Mouse (Mus musculus): Measurements from ENCODE around the gene Sh3yl1.

Gene Sh3yl1

GRCm38 (mm10) chr12:30911261-30912047 is at the start of gene Sh3yl1, which contains the start of gene Acp1:
Gene Sh3yl1, plus strand, starts transcription at chr12:30911668.
Gene Acp1, minus strand, starts transcription at chr12:30911589.
- DNase-seq (ENCODE audit: low read depth, low spot score): peak; percentile 96

- DNase-seq (ENCODE audit: low read depth, low spot score): no peak
These were observed 47.1 kb upstream of the Sh3yl1 start for GRCm38 (mm10) chr12:30864347-30864746.

GRCm38 (mm10) chr12:30865781-30866180 is 45.7 kb upstream of the Sh3yl1 start:
- DNase-seq (ENCODE audit: low read depth, low spot score): no peak

- DNase-seq (ENCODE audit: low read depth, low spot score): no peak
These were observed 32.0 kb upstream of the Sh3yl1 start for GRCm38 (mm10) chr12:30879447-30879846.

GRCm38 (mm10) chr12:30883592-30883985 is 27.9 kb upstream of the Sh3yl1 start:
- no peak for DNase-seq (ENCODE audit: low read depth, low spot score)

GRCm38 (mm10) chr12:30883986-30884621 is 27.4 kb upstream of the Sh3yl1 start, which contains the start of gene Alkal2:
Gene Alkal2, plus strand, starts transcription at chr12:30884322.
- DNase-seq (ENCODE audit: low read depth, low spot score): peak; percentile 24

GRCm38 (mm10) chr12:30884622-30885230 is 26.7 kb upstream of the Sh3yl1 start:
- no peak for DNase-seq (ENCODE audit: low read depth, low spot score)

- DNase-seq (ENCODE audit: low read depth, low spot score): no peak
These were observed 25.6 kb upstream of the Sh3yl1 start for GRCm38 (mm10) chr12:30885891-30886290.

- DNase-seq (ENCODE audit: low read depth, low spot score): no peak
These were observed 23.5 kb upstream of the Sh3yl1 start for GRCm38 (mm10) chr12:30888003-30888402.

- DNase-seq (ENCODE audit: low read depth, low spot score): peak; percentile 81
These were observed 21.4 kb upstream of the Sh3yl1 start for GRCm38 (mm10) chr12:30890067-30890466.

GRCm38 (mm10) chr12:30891438-30891837 is 20.0 kb upstream of the Sh3yl1 start:
- DNase-seq (ENCODE audit: low read depth, low spot score): peak; percentile 14

- no peak for DNase-seq (ENCODE audit: low read depth, low spot score)
These were observed 14.4 kb upstream of the Sh3yl1 start for GRCm38 (mm10) chr12:30897039-30897438.

- DNase-seq (ENCODE audit: low read depth, low spot score): no peak
These were observed 2.8 kb upstream of the Sh3yl1 start for GRCm38 (mm10) chr12:30908658-30909057.

- no peak for DNase-seq (ENCODE audit: low read depth, low spot score)
These were observed 1.6 kb upstream of the Sh3yl1 start for GRCm38 (mm10) chr12:30909881-30910280.

GRCm38 (mm10) chr12:30910860-30911259 is 608 bp upstream of the Sh3yl1 start:
- DNase-seq (ENCODE audit: low read depth, low spot score): peak; percentile 45

GRCm38 (mm10) chr12:30912048-30912381 is 547 bp downstream of the Sh3yl1 start:
- DNase-seq (ENCODE audit: low read depth, low spot score): peak; percentile 44

- DNase-seq (ENCODE audit: low read depth, low spot score): no peak
These were observed 1.4 kb downstream of the Sh3yl1 start for GRCm38 (mm10) chr12:30912840-30913239.

GRCm38 (mm10) chr12:30922401-30922800 is 10.9 kb downstream of the Sh3yl1 start:
- peak; percentile 9 for DNase-seq (ENCODE audit: low read depth, low spot score)

- no peak for DNase-seq (ENCODE audit: low read depth, low spot score)
These were observed 16.7 kb downstream of the Sh3yl1 start for GRCm38 (mm10) chr12:30928182-30928581.

- DNase-seq (ENCODE audit: low read depth, low spot score): no peak
These were observed 21.8 kb downstream of the Sh3yl1 start for GRCm38 (mm10) chr12:30933299-30933698.

- no peak for DNase-seq (ENCODE audit: low read depth, low spot score)
These were observed 25.4 kb downstream of the Sh3yl1 start for GRCm38 (mm10) chr12:30936899-30937298.
